Mouse (Mus musculus): ENCODE measurements around the gene 2610528J11Rik. TPM values are rescaled to one million over a fixed set of nuclear protein-coding genes. Genes with fewer than 3 reads are reported as not detected.

2610528J11Rik gene
- not detected for polyA plus RNA-seq (2012; fragmentation: generic; extraction: Trizol)
- long read RNA-seq, experiment 1, result 0 reads
- long read RNA-seq, experiment 2, result 0 reads

DNA sequence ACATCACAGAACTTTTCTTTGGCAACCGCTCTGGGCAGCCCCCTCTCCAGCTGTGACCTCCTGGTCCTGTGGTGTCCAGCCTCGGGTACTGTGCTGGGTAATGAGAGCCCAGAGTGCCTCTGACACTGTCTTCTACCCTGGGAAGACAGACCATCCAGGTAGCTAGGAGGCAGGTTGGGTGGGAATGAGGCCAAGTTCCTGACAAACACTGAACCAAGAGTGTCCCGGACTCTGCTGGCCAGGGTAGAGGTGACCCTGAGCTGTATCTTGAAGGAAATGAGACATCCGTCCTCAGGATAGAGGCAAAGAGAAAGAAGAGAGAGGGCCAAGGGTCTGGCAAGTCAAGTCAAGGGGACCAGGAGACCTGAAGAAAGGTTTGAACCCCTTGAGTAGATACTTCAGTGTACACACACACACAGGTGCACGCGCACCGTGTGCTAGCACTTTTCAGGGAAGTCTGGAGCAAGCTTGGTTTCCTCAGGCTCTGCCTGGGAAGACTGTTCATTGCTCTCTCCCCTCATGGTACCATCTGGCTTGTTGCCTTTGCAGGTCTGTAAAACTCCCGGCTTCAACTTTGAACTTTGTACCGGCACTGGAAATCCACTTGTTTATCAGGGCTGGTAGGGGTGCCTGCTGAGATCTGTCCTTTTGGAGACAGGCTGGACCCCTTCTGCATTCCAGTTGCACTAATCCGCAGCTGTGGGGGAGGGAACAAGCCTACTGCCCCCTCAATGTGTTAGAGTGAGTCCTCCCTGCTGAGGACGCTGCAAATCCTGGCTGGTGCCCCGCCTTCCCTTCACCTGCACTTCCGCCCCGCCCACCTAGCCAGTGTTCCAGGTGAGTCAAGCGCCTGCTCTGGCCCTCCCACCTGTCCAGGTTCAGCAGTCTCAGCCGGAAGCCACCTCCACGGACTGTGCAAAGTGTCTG, at the start of gene 2610528J11Rik:
2610528J11Rik (plus strand) TSS at position 592 of the 927 bp plus-strand sequence.
- Histone ChIP-seq H3K79me2 (ENCODE audit: control insufficient read depth, insufficient read depth) (no peaks in the 10 kb centered on the region), H3K36me3 (ENCODE audit: control insufficient read depth, insufficient read depth) (no peaks in the 10 kb centered on the region), H3K4me3 (ENCODE audit: insufficient read depth, poor library complexity, severe bottlenecking) (no peak within 1 kb of the TSS), H3ac (ENCODE audit: control insufficient read depth, insufficient read length, low read depth) (no peak within 1 kb of the TSS), H3K27me3 (ENCODE audit: control insufficient read depth, insufficient read depth, insufficient read length) (peaks cover 68% of the 10 kb centered on the region), H3K79me3 (ENCODE audit: low read depth) (no peaks in the 10 kb centered on the region)
- TF ChIP-seq MYOD1 (IDR thresholded peaks at IDR 0.05; ENCODE audit: control insufficient read depth, insufficient read length, low read depth) (no peak), FOSL1 (IDR thresholded peaks at IDR 0.05; ENCODE audit: insufficient read depth, low read length, poor library complexity, severe bottlenecking) (no peak), CEBPB (IDR thresholded peaks at IDR 0.05; ENCODE audit: low read depth) (no peak), CTCF (IDR thresholded peaks at IDR 0.05; ENCODE audit: control insufficient read depth, insufficient read depth, insufficient read length) (no peak), USF1 (IDR thresholded peaks at IDR 0.05; ENCODE audit: low read depth) (no peak), MYOG (IDR thresholded peaks at IDR 0.05; ENCODE audit: control insufficient read depth, extremely low read depth, insufficient read length) (no peak), MAX (IDR thresholded peaks at IDR 0.05) (no peak)

- Histone ChIP-seq H3K4me3 (ENCODE audit: insufficient read depth, poor library complexity, severe bottlenecking) (no peak within 1 kb of the TSS), H3K79me2 (ENCODE audit: control insufficient read depth, insufficient read depth) (no peaks in the 10 kb centered on the region)
- TF ChIP-seq CEBPB (IDR thresholded peaks at IDR 0.05; ENCODE audit: low read depth), result no peak
- TF ChIP-seq MYOD1 (IDR thresholded peaks at IDR 0.05; ENCODE audit: control insufficient read depth, insufficient read length, low read depth), result no peak
- no peak for TF ChIP-seq USF1 (IDR thresholded peaks at IDR 0.05; ENCODE audit: low read depth)
These were observed 37.1 kb upstream of the 2610528J11Rik start, which contains the start of gene Tie1 for GRCm38 (mm10) chr4:118489717-118490132. TSS of gene Tie1 (minus strand) at chr4:118490061.

DNA sequence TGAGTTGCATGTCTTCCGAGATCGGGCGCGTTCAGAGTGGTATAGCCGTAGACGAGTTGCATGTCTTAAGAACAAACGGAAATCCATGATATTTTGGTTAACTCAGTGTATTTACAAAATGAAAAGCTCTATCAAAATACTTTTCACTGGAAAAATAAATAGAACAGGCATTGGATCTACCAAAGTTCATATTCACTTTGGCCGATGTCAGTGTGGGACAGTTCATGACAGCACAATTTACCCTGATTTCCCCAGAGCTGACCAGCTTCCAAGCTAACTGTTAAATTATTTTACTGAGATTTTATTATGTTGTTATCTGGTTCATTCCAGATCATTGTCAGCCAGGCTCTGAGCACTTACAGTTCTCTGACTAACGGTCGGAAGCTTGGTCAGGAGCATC, 36.3 kb upstream of the 2610528J11Rik start:
- H3K4me3 ChIP-seq (ENCODE audit: insufficient read depth, poor library complexity, severe bottlenecking), result no peak overlapping the region
- H3K27me3 ChIP-seq (ENCODE audit: control insufficient read depth, insufficient read depth, insufficient read length), result peaks cover 29% of the 10 kb centered on the region
- TF ChIP-seq CEBPB (IDR thresholded peaks at IDR 0.05; ENCODE audit: low read depth), result no peak
- TF ChIP-seq MAX (IDR thresholded peaks at IDR 0.05), result no peak
- TF ChIP-seq MYOD1 (IDR thresholded peaks at IDR 0.05; ENCODE audit: control insufficient read depth, insufficient read length, low read depth), result no peak
- TF ChIP-seq MYOG (IDR thresholded peaks at IDR 0.05; ENCODE audit: control insufficient read depth, extremely low read depth, insufficient read length), result no peak
- no peak for TF ChIP-seq CTCF (IDR thresholded peaks at IDR 0.05; ENCODE audit: control insufficient read depth, insufficient read depth, insufficient read length)
- no peak for TF ChIP-seq USF1 (IDR thresholded peaks at IDR 0.05; ENCODE audit: low read depth)
- no peak for TF ChIP-seq FOSL1 (IDR thresholded peaks at IDR 0.05; ENCODE audit: insufficient read depth, low read length, poor library complexity, severe bottlenecking)
- no peaks in the 10 kb centered on the region for H3K79me2 ChIP-seq (ENCODE audit: control insufficient read depth, insufficient read depth)
- H3K79me3 ChIP-seq (ENCODE audit: low read depth), result no peaks in the 10 kb centered on the region
- no peak overlapping the region for H3ac ChIP-seq (ENCODE audit: control insufficient read depth, insufficient read length, low read depth)
- H3K36me3 ChIP-seq (ENCODE audit: control insufficient read depth, insufficient read depth), result no peaks in the 10 kb centered on the region

More at GRCm38 (mm10) chr4:118489717-118490132, 37.1 kb upstream of the 2610528J11Rik start, which contains the start of gene Tie1:
- H3ac ChIP-seq (ENCODE audit: control insufficient read depth, insufficient read length, low read depth), result no peak within 1 kb of the TSS
- H3K36me3 ChIP-seq (ENCODE audit: control insufficient read depth, insufficient read depth), result no peaks in the 10 kb centered on the region
- H3K79me3 ChIP-seq (ENCODE audit: low read depth), result no peaks in the 10 kb centered on the region
- H3K27me3 ChIP-seq (ENCODE audit: control insufficient read depth, insufficient read depth, insufficient read length), result peaks cover 37% of the 10 kb centered on the region

- H3K4me3 ChIP-seq (ENCODE audit: insufficient read depth, poor library complexity, severe bottlenecking), result no peak overlapping the region
- no peak for TF ChIP-seq FOSL1 (IDR thresholded peaks at IDR 0.05; ENCODE audit: insufficient read depth, low read length, poor library complexity, severe bottlenecking)
- H3K36me3 ChIP-seq (ENCODE audit: control insufficient read depth, insufficient read depth), result no peaks in the 10 kb centered on the region
- no peaks in the 10 kb centered on the region for H3K79me3 ChIP-seq (ENCODE audit: low read depth)
- no peaks in the 10 kb centered on the region for H3K79me2 ChIP-seq (ENCODE audit: control insufficient read depth, insufficient read depth)
- H3ac ChIP-seq (ENCODE audit: control insufficient read depth, insufficient read length, low read depth), result no peak overlapping the region
- H3K27me3 ChIP-seq (ENCODE audit: control insufficient read depth, insufficient read depth, insufficient read length), result peaks cover 18% of the 10 kb centered on the region
These were observed 26.6 kb upstream of the 2610528J11Rik start for GRCm38 (mm10) chr4:118500171-118500724.

DNA sequence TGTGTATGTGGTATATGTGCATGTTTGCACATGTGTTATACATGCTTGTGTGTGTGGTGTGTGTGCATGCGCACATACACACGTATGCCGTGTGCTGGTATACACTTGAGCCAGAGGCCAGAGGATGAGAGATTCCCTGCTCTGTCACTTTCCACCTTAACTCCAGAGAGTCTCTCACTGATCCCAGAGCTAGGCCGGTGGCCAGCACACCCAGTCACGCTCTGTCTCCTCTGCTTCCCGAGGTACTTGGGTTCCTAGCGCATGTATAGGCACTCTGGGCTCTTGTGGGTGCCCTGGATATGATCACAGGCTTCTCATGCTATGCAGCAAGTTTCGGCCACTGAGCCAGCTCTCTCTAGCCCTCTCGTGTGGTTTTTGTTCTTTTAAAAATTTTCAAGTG, 26.0 kb upstream of the 2610528J11Rik start:
- Histone ChIP-seq H3K27me3 (ENCODE audit: control insufficient read depth, insufficient read depth, insufficient read length) (peaks cover 18% of the 10 kb centered on the region), H3K36me3 (ENCODE audit: control insufficient read depth, insufficient read depth) (no peaks in the 10 kb centered on the region), H3K79me2 (ENCODE audit: control insufficient read depth, insufficient read depth) (no peaks in the 10 kb centered on the region), H3K4me3 (ENCODE audit: insufficient read depth, poor library complexity, severe bottlenecking) (no peak overlapping the region), H3K79me3 (ENCODE audit: low read depth) (no peaks in the 10 kb centered on the region), H3ac (ENCODE audit: control insufficient read depth, insufficient read length, low read depth) (no peak overlapping the region)
- TF ChIP-seq FOSL1 (IDR thresholded peaks at IDR 0.05; ENCODE audit: insufficient read depth, low read length, poor library complexity, severe bottlenecking) (no peak), CEBPB (IDR thresholded peaks at IDR 0.05; ENCODE audit: low read depth) (no peak), MAX (IDR thresholded peaks at IDR 0.05) (no peak), CTCF (IDR thresholded peaks at IDR 0.05; ENCODE audit: control insufficient read depth, insufficient read depth, insufficient read length) (no peak), USF1 (IDR thresholded peaks at IDR 0.05; ENCODE audit: low read depth) (no peak), MYOD1 (IDR thresholded peaks at IDR 0.05; ENCODE audit: control insufficient read depth, insufficient read length, low read depth) (no peak), MYOG (IDR thresholded peaks at IDR 0.05; ENCODE audit: control insufficient read depth, extremely low read depth, insufficient read length) (no peak)
